Mouse (Mus musculus) liver, embryonic 14.5 days (tissue): ENCODE results near the gene Gstm4. TPM values are rescaled to one million over a fixed set of nuclear protein-coding genes. Genes with fewer than 3 reads are reported as not detected.

Experiments used
- ATAC-seq: fragments of 200-750 bp; cut with Nextera tagmentation; 2 replicates; pipeline ENCODE4 v1.8.0; 2017; ENCODE audit warnings: moderate number of reproducible peaks, mild to moderate bottlenecking, moderate library complexity; ENCODE audit not compliant: insufficient read depth
- DNase-seq, 3 experiments: peaks; one replicate each; pipeline ENCODE4 v3.0.0-alpha.2; 2012 to 2013; ENCODE audit warnings: low read depth in 3 of 3, low spot score in 3 of 3
- H3K27ac ChIP-seq: fragments of 300-500 bp; sonication (generic); 2 replicates; pipeline ENCODE4 v1.5.1; 2014; ENCODE audit warnings: moderate library complexity, mild to moderate bottlenecking, control low read depth, inconsistent platforms
- H3K27me3 ChIP-seq: fragments of 300-500 bp; sonication (generic); 2 replicates; pipeline ENCODE4 v1.6.1; 2014; ENCODE audit warnings: mild to moderate bottlenecking, low read length, moderate library complexity; ENCODE audit not compliant: control insufficient read depth, insufficient read depth
- H3K36me3 ChIP-seq: fragments of 300-500 bp; sonication (generic); replicated peaks from 2 replicates; pipeline ENCODE4 v1.6.1; 2014; ENCODE audit warnings: low read depth; ENCODE audit not compliant: control insufficient read depth, insufficient read depth
- H3K4me1 ChIP-seq, 2 experiments: fragments of 200-500 bp in 1 of 2; fragments of 300-500 bp in 1 of 2; sonication (generic) in 1 of 2; replicated peaks; 2 replicates each; pipeline ENCODE4 v1.6.1; 2012 to 2014; ENCODE audit warnings: antibody characterized with exemption in 1 of 2, inconsistent platforms in 1 of 2, low read length in 1 of 2; ENCODE audit not compliant: control insufficient read depth in 2 of 2, insufficient read depth in 2 of 2
- H3K4me2 ChIP-seq: fragments of 300-500 bp; sonication (generic); 2 replicates; pipeline ENCODE4 v1.6.1; 2014; ENCODE audit warnings: low read depth, mild to moderate bottlenecking, control low read depth, moderate library complexity
- H3K4me3 ChIP-seq, 2 experiments: fragments of 200-500 bp in 1 of 2; fragments of 300-500 bp in 1 of 2; sonication (generic) in 1 of 2; 2 replicates each; pipeline ENCODE4 v1.5.1; 2012 to 2014; ENCODE audit warnings: low read depth in 2 of 2, low read length in 2 of 2, mild to moderate bottlenecking in 2 of 2, control low read depth in 1 of 2, inconsistent platforms in 1 of 2, moderate library complexity in 1 of 2; ENCODE audit not compliant: insufficient read depth in 1 of 2
- H3K9ac ChIP-seq: fragments of 300-500 bp; sonication (generic); replicated peaks from 2 replicates; pipeline ENCODE4 v1.6.1; 2014; ENCODE audit warnings: mild to moderate bottlenecking, control low read depth, moderate library complexity
- H3K9me3 ChIP-seq: fragments of 300-500 bp; sonication (generic); 2 replicates; pipeline ENCODE4 v1.6.1; 2016; ENCODE audit warnings: low read length, mixed read lengths; ENCODE audit not compliant: control insufficient read depth
- CTCF ChIP-seq: IDR thresholded peaks from 2 replicates; pipeline ENCODE4 v1.5.1; 2016; ENCODE audit warnings: antibody characterized with exemption, low read depth, control low read depth
- EP300 ChIP-seq: IDR thresholded peaks from 2 replicates; pipeline ENCODE4 v1.6.1; 2016; ENCODE audit warnings: antibody characterized with exemption, low read depth
- WGBS: fragments of 180-500 bp; shearing (Covaris S2); extraction: QIAGEN DNeasy Blood & Tissue Kit; methylation state at CpG from one replicate; pipeline ENCODE4 v1.1.7; 2014; ENCODE audit not compliant: insufficient replicate concordance; 5-methylcytosine and 5-hydroxymethylcytosine counted together
- polyA plus RNA-seq, 2 experiments: library from polyadenylated mRNA; depleted of rRNA in 1 of 2; stranded (reverse) in 1 of 2; unstranded in 1 of 2; fragments of >200 nt; fragmentation: Nextera tagmentation in 1 of 2; extraction: Ambion mirVana in 1 of 2; gene quantifications; 2 replicates each; pipeline versions ENCODE4 v1.2.1 to v1.2.3; 2012 to 2014

Gene Gstm4
- polyA plus RNA-seq, 2 experiments, result 11.7 to 17.3 TPM

DNA sequence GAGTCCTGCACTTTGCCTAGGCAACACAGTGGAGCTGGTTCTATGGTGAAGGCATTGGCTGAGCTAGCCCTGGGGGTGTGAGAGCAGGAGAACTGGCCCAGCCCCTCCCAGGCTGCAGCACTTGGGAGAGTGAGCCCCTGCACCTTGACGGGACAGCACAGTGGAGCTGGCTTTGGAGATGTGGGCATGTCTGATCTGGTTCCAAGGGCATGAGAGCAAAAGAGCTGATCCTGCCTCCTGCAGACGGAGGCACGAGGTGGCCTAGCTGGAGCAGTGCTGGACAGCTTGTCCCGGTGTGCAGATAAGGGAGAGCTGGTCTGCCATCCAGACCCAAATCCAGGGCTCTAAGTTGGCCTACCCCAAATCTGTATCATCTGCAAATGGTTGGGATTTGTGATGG lies 20.0 kb upstream of the Gstm4 start:
- 71% methylated on average over 4 of the region's 4 CpGs for WGBS
- DNase-seq (no peak), ATAC-seq (no peak)

DNA sequence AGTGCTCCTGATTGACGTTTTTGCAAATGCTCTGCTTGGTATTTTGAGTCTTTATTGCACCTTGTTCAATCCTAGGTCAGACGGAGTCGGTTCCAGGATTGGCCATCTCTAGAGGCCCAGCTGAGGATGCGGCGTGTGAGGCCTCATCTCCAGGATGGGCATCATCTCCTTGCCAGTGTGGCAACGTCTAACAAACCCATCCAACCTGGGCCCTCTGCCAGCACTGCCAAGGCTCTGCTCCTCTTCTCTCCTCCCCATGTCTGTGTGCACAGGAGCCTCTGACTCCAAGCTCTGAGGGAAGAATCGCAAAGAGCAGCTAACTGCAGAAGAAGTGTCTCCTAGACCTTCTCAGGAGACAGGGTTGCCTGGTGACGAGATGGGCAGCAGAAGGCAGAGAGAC lies 18.0 kb upstream of the Gstm4 start:
- DNase-seq (no peak), ATAC-seq (no peak)
- Histone ChIP-seq H3K4me1 (0 out of 4 replicates have a peak, but pooled peaks cover 0 to 3% of the 10 kb centered on the region in 2 experiments), H3K27me3 (no peaks in the 10 kb centered on the region), H3K27ac (no peak overlapping the region), H3K9ac (no peak overlapping the region), H3K9me3 (no peaks in the 10 kb centered on the region), H3K36me3 (no peaks in the 10 kb centered on the region), H3K4me2 (no peak overlapping the region), H3K4me3 (no peak overlapping the region)
- WGBS, result 76% methylated on average over 8 of the region's 8 CpGs
- TF ChIP-seq EP300 (no peak), CTCF (no peak)

More for the DNA sequence above, 20.0 kb upstream of the Gstm4 start:
- Histone ChIP-seq H3K27me3 (no peaks in the 10 kb centered on the region), H3K4me3 (no peak overlapping the region), H3K36me3 (no peaks in the 10 kb centered on the region), H3K4me1 (peaks cover under 1 to 15% of the 10 kb centered on the region in 2 experiments), H3K9me3 (no peaks in the 10 kb centered on the region), H3K9ac (no peak overlapping the region), H3K4me2 (no peak overlapping the region), H3K27ac (no peak overlapping the region)
- no peak for TF ChIP-seq EP300
- TF ChIP-seq CTCF, result no peak

DNA sequence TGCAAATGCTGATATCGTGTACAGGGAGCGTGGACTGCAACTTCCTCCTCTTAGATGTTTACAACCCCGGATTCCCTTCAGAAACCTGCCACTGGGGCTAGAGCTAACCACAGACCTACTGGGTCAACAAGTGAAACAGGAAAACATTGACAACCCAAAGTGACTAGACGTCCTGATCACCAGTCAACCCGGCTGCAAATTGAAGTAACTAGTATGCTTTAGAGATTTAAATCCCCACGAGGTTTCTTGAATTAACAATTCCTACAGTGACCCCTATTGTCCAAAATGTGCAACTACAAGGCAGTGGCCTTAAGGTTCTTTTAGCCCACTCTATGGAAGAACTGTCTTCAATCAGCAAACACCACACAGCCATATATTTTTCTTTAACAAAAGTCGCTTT lies 16.7 kb upstream of the Gstm4 start:
- Histone ChIP-seq H3K36me3 (no peaks in the 10 kb centered on the region), H3K27ac (no peak overlapping the region), H3K9me3 (no peaks in the 10 kb centered on the region), H3K4me2 (peak overlapping the region; percentile 32), H3K27me3 (no peaks in the 10 kb centered on the region), H3K9ac (no peak overlapping the region), H3K4me1 (0 out of 4 replicates have a peak, but pooled peaks cover 0 to 3% of the 10 kb centered on the region in 2 experiments), H3K4me3 (no peak overlapping the region)
- peak; percentile 58 to 61 (median 61) for DNase-seq
- TF ChIP-seq EP300 (no peak), CTCF (peak; percentile 71)
- no peak for ATAC-seq
- WGBS, result 4% methylated on average over 7 of the region's 7 CpGs

DNA sequence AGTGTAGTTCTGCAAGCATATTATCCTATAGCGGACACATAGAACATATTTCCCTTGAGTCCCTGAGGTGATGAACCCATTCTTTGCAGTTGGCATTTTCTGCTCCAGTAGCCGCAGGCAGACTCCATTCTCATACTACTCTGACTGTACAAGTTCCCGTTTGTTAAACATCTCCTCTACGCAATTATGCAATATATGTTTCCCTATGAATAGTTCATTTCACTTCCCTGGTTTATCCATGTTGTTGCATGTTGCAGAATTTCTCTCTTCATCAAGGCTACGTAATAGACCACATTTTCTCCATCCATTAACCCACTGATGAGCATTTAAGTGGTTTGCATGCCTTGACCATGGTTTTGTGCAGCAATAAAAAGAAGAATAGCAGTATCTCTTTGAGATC lies 5.8 kb upstream of the Gstm4 start:
- no peak for DNase-seq

DNA sequence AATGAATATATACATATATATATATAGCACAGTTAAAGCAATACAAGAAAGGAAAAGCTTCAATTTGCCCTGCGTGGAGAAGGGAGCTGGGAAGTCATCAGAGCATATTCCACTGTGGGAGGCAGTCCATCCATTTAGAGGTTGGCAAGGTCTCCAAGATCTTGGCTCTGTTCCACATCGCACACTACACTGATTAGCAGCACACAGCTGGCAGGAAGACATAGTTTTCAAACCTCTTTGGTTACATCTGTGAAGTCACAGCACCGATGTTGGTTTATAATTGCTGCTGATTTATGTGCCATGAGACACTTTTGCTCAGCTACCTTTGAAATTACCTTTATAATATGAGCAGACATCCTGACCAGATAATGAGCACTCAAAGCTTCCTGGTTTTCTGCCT lies 3.6 kb upstream of the Gstm4 start:
- TF ChIP-seq CTCF (no peak), EP300 (no peak)
- Histone ChIP-seq H3K4me3 (no peak overlapping the region), H3K9me3 (no peaks in the 10 kb centered on the region), H3K27me3 (no peaks in the 10 kb centered on the region), H3K9ac (no peak overlapping the region), H3K4me2 (no peak overlapping the region), H3K36me3 (no peaks in the 10 kb centered on the region), H3K27ac (no peak overlapping the region), H3K4me1 (peaks cover 9 to 21% of the 10 kb centered on the region in 2 experiments)
- WGBS, result 69% methylated on average over 3 of the region's 3 CpGs
- no peak for DNase-seq
- ATAC-seq, result no peak

More for the DNA sequence above, 5.8 kb upstream of the Gstm4 start:
- 64% methylated on average over 5 of the region's 5 CpGs for WGBS
- no peak overlapping the region for H3K4me2 ChIP-seq
- no peak overlapping the region for H3K9ac ChIP-seq
- ATAC-seq, result no peak
- peaks cover 7 to 8% of the 10 kb centered on the region in 2 experiments for H3K4me1 ChIP-seq
- TF ChIP-seq EP300 (no peak), CTCF (no peak)
- H3K9me3 ChIP-seq, result no peaks in the 10 kb centered on the region
- H3K4me3 ChIP-seq, result no peak overlapping the region
- no peaks in the 10 kb centered on the region for H3K36me3 ChIP-seq
- H3K27ac ChIP-seq, result no peak overlapping the region
- H3K27me3 ChIP-seq, result no peaks in the 10 kb centered on the region
